Mouse (Mus musculus): Measurements from ENCODE around the gene Shisa5. TPM values are rescaled to one million over a fixed set of nuclear protein-coding genes. Genes with fewer than 3 reads are reported as not detected.

Shisa5 gene
- polyA plus RNA-seq, 1 experiment from 2014 or later = 95.6 TPM

DNA sequence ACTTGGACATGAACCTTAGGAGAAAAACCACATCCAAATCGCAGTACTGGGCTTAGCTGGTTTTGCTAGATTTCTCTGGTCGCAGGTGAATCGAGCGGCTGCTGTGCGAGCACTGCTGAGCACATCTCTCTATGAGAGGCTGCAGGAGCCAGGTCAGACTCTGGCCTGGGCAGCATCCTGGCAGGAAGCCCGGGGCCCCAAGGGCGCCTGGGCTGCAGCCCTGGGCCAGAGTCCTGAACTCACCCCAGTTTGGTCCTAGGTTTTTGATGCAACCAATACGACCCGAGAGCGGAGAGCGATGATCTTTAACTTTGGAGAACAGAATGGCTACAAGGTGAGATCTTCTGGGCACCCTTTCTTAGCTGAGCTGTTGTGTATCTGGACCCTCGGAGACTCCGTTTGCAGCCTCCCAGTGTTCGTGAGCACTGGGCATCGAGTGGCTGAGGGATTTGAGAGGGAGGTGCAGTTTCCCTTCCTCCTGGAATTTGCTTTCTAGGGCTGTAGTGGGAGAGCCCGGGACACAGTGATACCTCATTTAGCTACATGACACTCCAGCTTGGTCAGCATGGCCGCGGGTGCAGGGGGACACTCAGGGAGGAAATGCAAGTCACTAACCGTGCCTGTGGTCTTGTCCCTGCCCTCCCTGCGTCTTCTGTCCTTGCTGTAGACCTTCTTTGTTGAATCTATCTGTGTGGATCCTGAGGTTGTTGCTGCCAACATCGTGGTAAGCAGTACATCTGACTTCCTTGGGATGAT, 31.2 kb upstream of the Shisa5 start:
- Histone ChIP-seq H3K27me3 (no peaks in the 10 kb centered on the region), H3K4me2 (no peak overlapping the region), H3K36me3 (peaks cover 4% of the 10 kb centered on the region; the same call in 1 of the 2 replicates), H3K9ac (no peak overlapping the region), H3K27ac (no peak overlapping the region), H3K9me3 (replicated peaks) (no peaks in the 10 kb centered on the region), H3K4me3 (replicated peaks) (no peak overlapping the region), H3K4me1 (peaks cover 8% of the 10 kb centered on the region)
- 79% methylated on average over 21 of the region's 21 CpGs for WGBS
- ATAC-seq (replicated peaks; ENCODE audit: low FRiP score) = no peak

DNA sequence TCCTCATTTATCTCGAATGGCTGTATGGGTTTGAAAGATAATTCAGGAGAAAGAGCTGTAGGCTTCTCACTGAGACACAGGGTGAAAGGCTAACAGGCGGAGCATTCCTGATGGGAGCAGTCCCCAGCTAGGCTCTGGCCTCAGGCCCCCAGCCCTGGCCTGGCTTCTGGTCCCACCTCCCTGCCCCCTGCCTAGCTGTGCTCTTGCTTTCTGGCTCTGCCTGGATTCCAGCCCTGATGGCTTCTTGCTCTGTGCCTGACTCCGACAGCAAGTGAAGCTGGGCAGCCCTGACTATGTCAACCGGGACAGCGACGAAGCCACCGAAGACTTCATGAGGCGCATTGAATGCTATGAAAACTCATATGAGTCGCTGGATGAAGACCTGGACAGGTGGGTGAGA, 30.3 kb upstream of the Shisa5 start:
- Histone ChIP-seq H3K4me3 (replicated peaks) (no peak overlapping the region), H3K27me3 (no peaks in the 10 kb centered on the region), H3K9ac (no peak overlapping the region), H3K4me2 (no peak overlapping the region), H3K36me3 (no peaks in the 10 kb centered on the region; the same call in 1 of the 2 replicates), H3K27ac (no peak overlapping the region), H3K9me3 (replicated peaks) (no peaks in the 10 kb centered on the region), H3K4me1 (peaks cover 8% of the 10 kb centered on the region)
- ATAC-seq (replicated peaks; ENCODE audit: low FRiP score) = no peak
- WGBS = 88% methylated on average over 9 of the region's 9 CpGs

DNA sequence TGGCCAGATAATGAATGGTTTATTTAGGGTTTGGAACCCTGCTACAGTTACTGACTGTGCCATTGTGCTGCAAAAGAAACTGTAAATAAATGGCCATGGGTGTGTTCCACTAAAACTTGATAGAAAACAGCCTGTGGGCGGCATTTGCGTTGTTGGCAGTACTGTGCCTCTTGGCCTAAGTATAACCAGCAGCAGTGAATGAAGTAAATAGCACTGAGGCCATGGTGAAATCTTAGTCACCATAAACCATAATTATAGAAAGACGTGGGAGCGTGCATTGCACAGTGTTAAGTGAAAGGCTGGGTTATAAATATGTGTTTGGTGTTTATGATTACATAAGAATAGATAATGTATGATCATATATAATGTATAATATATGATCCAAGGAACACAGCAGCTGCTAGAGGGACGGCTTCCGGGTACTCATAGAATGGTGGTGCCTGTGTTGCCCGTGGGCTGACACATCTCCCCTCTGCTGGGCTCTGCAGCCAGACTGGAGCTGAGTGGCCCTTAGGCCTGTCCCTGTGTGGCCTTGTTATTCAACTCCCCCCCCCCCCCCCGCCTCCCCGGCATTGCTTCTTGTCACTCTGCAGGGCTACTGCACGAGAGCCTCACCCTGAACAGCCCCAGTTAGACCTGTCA, 29.2 kb upstream of the Shisa5 start:
- H3K4me1 ChIP-seq = peaks cover 8% of the 10 kb centered on the region
- no peaks in the 10 kb centered on the region; the same call in 1 of the 2 replicates for H3K36me3 ChIP-seq
- no peaks in the 10 kb centered on the region for H3K27me3 ChIP-seq
- WGBS = 61% methylated on average over 9 of the region's 10 CpGs
- H3K4me2 ChIP-seq = no peak overlapping the region
- no peak overlapping the region for H3K9ac ChIP-seq
- no peak overlapping the region for H3K4me3 ChIP-seq (replicated peaks)
- no peaks in the 10 kb centered on the region for H3K9me3 ChIP-seq (replicated peaks)
- no peak overlapping the region for H3K27ac ChIP-seq
- ATAC-seq (replicated peaks; ENCODE audit: low FRiP score) = 0 out of 2 replicates have a peak, but pooled peaks have one; percentile 31

DNA sequence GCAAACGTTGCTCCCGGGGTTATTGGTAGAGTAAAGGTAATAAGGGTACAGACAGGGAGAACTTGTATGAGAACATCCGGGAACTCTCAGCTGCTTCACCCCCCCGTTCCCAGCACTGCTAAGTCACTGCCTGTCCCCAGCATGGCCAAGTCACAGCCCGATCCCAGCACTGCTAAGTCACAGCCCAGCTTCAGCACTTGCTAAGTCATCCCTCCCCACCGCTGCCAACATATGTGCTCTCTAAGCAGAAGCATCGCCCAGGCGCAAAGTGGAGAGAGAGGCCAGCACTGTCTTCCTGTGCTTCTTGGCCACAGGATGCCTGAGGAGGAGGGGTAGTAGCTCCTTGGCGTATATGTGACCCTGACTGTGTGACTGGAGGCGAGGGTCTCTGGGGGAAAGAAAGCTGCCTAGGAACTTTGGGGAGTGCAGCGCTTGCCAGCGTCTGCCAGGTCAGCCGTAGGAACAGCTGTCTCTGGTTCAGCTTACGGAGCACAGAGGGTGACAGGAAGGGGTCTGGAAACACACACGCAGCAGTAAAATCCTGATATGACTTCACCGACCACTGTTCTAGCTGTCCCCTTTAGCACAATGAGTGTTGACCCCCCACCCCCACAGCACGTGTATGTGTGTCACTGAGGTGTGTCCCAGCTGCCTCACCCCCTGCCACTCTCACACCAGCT, 28.6 kb upstream of the Shisa5 start:
- H3K27ac ChIP-seq = no peak overlapping the region
- no peak overlapping the region for H3K4me3 ChIP-seq (replicated peaks)
- ATAC-seq (replicated peaks; ENCODE audit: low FRiP score) = peak; percentile 34; the same call in 1 of the 2 replicates
- 27% methylated on average over 17 of the region's 17 CpGs for WGBS
- no peaks in the 10 kb centered on the region for H3K9me3 ChIP-seq (replicated peaks)
- H3K4me2 ChIP-seq = no peak overlapping the region
- H3K4me1 ChIP-seq = peaks cover 8% of the 10 kb centered on the region
- H3K36me3 ChIP-seq = no peaks in the 10 kb centered on the region; the same call in 1 of the 2 replicates
- H3K9ac ChIP-seq = no peak overlapping the region
- H3K27me3 ChIP-seq = no peaks in the 10 kb centered on the region

DNA sequence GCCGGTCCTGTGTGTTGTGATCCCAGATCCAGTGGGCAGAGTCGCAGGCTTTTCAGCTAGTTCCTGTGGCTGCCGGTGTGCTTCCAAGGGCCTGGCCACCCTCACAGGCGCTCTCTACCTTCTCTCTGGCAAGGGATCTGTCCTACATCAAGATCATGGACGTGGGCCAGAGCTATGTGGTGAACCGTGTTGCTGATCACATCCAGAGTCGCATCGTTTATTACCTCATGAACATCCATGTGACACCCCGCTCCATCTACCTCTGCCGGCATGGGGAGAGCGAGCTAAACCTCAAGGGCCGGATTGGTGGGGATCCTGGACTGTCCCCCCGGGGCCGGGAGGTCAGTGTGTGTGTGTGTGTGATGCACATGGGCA, 28.1 kb upstream of the Shisa5 start:
- Histone ChIP-seq H3K27me3 (no peaks in the 10 kb centered on the region), H3K9me3 (replicated peaks) (no peaks in the 10 kb centered on the region), H3K4me3 (replicated peaks) (no peak overlapping the region), H3K4me1 (peaks cover 8% of the 10 kb centered on the region), H3K36me3 (no peaks in the 10 kb centered on the region; the same call in 1 of the 2 replicates), H3K4me2 (no peak overlapping the region), H3K9ac (no peak overlapping the region), H3K27ac (no peak overlapping the region)
- no peak for ATAC-seq (replicated peaks; ENCODE audit: low FRiP score)
- 77% methylated on average over 14 of the region's 14 CpGs for WGBS

DNA sequence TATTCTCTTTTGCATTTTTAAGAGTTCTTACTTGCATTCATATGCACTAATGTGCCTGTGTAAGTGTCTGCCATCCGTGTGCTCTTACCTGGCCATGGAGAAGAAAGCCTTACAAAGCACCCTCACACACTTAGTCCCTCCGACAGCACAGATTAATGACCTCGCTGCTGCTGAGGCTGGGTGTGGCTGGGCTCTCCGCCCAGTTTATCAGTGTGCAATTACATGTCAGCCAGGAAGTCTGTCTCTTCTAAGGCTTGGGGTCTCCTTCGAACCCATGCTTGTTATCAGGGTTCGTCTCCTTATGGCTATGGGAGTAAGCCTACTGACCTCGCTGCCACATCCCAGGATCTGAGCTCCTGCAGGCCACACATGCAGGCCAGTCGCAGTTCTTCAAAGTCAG, 23.0 kb upstream of the Shisa5 start:
- no peaks in the 10 kb centered on the region for H3K27me3 ChIP-seq
- no peaks in the 10 kb centered on the region for H3K4me1 ChIP-seq
- no peak overlapping the region for H3K4me2 ChIP-seq
- ATAC-seq (replicated peaks; ENCODE audit: low FRiP score) = no peak
- H3K27ac ChIP-seq = no peak overlapping the region
- WGBS = 44% methylated on average over 8 of the region's 8 CpGs
- H3K9me3 ChIP-seq (replicated peaks) = no peaks in the 10 kb centered on the region
- H3K36me3 ChIP-seq = no peaks in the 10 kb centered on the region; the same call in 1 of the 2 replicates
- H3K4me3 ChIP-seq (replicated peaks) = no peak overlapping the region
- no peak overlapping the region for H3K9ac ChIP-seq

DNA sequence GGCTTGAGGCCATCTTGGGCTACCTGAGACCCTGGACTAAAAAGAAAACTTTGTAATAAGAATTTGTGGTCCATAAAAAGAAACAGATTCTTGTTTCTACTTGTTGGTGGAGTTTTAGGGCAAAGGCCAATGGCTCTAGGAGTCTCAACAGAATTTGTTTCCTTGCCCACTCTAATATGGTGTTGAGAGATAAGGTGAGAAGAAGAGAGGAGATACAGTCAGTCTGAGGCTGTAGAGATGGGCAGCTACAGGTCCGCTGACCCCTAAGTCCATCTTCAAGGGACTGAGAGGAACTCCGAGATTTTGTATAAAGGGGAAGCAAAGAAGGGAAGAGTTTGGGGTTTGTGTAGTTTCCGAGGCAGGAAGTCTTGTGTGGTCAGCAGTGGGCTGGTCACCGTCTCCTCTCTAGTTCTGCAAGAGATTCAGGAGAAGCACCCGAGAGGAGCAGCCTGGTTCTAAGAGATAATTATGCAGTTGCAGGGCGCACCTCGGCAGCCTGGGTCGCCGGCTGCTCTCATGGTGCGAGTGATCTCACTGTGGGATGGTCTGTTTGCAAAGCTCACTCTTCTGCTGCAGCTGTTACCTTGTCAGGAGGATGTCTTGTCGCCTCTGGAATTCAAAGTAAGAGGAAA, 21.3 kb upstream of the Shisa5 start:
- WGBS = 62% methylated on average over 11 of the region's 11 CpGs
- Histone ChIP-seq H3K4me1 (no peaks in the 10 kb centered on the region), H3K9me3 (replicated peaks) (no peaks in the 10 kb centered on the region), H3K27me3 (no peaks in the 10 kb centered on the region), H3K4me3 (replicated peaks) (no peak overlapping the region), H3K9ac (no peak overlapping the region), H3K4me2 (no peak overlapping the region), H3K36me3 (no peaks in the 10 kb centered on the region), H3K27ac (no peak overlapping the region)
- ATAC-seq (replicated peaks; ENCODE audit: low FRiP score) = no peak

DNA sequence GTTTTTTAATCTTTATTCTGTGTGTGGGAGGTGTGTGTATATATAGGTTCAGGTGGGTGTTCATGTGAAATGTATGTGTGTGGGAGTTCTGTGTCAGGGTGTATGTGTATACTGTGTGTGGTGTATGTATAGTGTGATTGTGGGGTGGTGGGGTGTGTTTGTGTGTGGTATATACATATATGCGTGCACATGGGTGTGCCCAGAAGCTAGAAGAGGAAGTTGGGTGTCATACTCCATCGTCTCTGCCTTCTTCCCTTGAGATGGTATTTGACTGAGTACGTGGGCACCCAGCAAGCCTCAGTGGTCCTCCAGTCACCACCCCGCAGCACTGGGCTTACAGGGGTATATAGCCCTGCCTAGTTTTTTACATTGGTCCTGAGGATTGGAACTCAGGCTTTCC, 16.9 kb upstream of the Shisa5 start:
- no peak overlapping the region for H3K9ac ChIP-seq
- H3K36me3 ChIP-seq = 0 out of 2 replicates have a peak, but pooled peaks cover 4% of the 10 kb centered on the region
- no peak overlapping the region for H3K4me2 ChIP-seq
- H3K27ac ChIP-seq = no peak overlapping the region
- H3K4me1 ChIP-seq = no peaks in the 10 kb centered on the region
- no peak for ATAC-seq (replicated peaks; ENCODE audit: low FRiP score)
- no peak overlapping the region for H3K4me3 ChIP-seq (replicated peaks)
- no peaks in the 10 kb centered on the region for H3K9me3 ChIP-seq (replicated peaks)
- 88% methylated on average over 4 of the region's 4 CpGs for WGBS
- no peaks in the 10 kb centered on the region for H3K27me3 ChIP-seq

DNA sequence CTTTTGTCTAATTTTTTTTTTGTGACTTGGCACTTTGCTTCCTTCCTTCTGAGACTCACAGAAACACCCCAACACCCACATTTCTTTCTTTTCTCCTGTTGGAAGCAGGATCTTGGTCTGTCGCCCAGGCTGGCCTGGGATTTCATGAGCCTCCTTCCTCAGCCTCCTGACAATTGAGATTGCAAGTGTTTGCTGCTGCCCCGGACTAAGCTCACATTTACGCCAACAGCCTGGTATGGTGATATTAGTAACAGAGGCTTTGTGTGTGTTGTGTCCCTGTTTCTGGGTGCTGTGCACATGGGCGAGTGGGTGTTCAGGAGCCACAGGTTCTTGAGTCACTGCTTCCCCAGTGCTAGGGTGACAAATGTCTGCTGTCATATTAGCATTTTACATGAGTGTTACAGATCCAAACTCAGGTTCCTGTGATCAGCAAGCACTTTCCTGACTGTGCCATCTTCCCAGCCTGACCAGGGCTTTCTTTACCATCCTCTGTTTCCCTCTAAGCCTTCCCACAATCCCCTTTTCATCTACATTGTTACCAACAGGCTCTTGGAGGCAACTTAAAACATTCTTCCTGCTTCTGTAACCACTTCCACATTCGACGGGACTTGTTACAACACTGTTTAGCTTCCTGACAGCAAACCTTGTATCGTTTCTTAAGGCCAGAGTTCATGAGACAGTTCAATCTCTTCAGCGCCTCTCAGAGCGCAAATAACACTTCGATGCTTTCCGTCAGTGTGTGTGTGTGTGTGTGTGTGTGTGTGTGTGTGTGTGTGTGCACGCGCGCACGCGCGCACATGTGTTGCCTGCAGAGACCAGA, 15.3 kb upstream of the Shisa5 start:
- Histone ChIP-seq H3K36me3 (0 out of 2 replicates have a peak, but pooled peaks cover 4% of the 10 kb centered on the region), H3K9me3 (replicated peaks) (no peaks in the 10 kb centered on the region), H3K4me1 (no peaks in the 10 kb centered on the region), H3K27ac (no peak overlapping the region), H3K27me3 (no peaks in the 10 kb centered on the region), H3K9ac (no peak overlapping the region), H3K4me3 (replicated peaks) (no peak overlapping the region), H3K4me2 (no peak overlapping the region)
- 85% methylated on average over 17 of the region's 17 CpGs for WGBS
- no peak for ATAC-seq (replicated peaks; ENCODE audit: low FRiP score)

DNA sequence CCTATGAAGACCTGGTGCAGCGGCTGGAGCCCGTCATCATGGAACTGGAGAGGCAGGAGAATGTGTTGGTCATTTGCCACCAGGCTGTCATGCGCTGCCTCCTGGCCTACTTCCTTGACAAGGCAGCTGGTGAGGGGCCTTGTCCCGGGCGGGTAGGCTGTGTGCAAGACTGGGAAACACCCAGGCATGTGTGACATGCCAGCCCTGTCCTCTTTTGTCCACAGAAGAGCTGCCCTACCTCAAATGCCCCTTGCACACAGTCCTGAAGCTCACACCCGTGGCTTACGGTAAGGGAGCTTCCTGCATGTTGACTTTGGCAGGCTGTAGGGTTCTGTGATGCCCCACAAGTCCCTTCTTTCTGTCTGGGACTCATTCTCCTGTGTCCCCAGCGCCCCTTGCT, 10.8 kb upstream of the Shisa5 start:
- no peak overlapping the region for H3K27ac ChIP-seq
- 78% methylated on average over 8 of the region's 8 CpGs for WGBS
- H3K9me3 ChIP-seq (replicated peaks) = no peaks in the 10 kb centered on the region
- H3K4me3 ChIP-seq (replicated peaks) = no peak overlapping the region
- H3K4me1 ChIP-seq = no peaks in the 10 kb centered on the region
- no peak for ATAC-seq (replicated peaks; ENCODE audit: low FRiP score)
- H3K36me3 ChIP-seq = 0 out of 2 replicates have a peak, but pooled peaks cover 4% of the 10 kb centered on the region
- H3K4me2 ChIP-seq = no peak overlapping the region
- H3K9ac ChIP-seq = no peak overlapping the region
- H3K27me3 ChIP-seq = no peaks in the 10 kb centered on the region

DNA sequence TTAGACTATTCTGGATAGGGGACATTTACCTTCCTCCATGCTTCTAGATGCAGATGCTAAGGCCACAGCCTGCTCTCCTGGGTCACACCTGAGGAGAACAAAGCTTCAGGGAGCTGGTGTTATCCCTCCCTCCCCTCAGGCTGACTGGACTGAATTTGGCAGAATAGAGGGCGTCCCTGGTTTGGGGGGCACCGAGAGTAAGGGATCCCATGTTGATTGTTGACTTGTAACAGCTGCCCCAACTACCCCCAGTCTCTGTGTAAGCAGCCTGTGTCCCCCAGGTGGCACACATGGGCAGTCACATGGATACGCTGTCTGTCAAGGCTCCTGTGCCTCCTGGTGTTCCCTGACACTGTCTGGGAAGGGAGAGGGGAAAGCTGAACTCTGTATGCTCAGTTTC, 9.9 kb upstream of the Shisa5 start:
- no peak overlapping the region for H3K4me3 ChIP-seq (replicated peaks)
- H3K27me3 ChIP-seq = no peaks in the 10 kb centered on the region
- H3K9me3 ChIP-seq (replicated peaks) = no peaks in the 10 kb centered on the region
- H3K27ac ChIP-seq = no peak overlapping the region
- no peak overlapping the region for H3K4me2 ChIP-seq
- no peak for ATAC-seq (replicated peaks; ENCODE audit: low FRiP score)
- 74% methylated on average over 3 of the region's 3 CpGs for WGBS
- H3K9ac ChIP-seq = no peak overlapping the region
- no peaks in the 10 kb centered on the region for H3K4me1 ChIP-seq
- 0 out of 2 replicates have a peak, but pooled peaks cover 4% of the 10 kb centered on the region for H3K36me3 ChIP-seq

All from kidney, embryonic 15.5 days (tissue).